Mouse (Mus musculus): Measurements from ENCODE around the gene Sort1. TPM values are rescaled to one million over a fixed set of nuclear protein-coding genes. Genes with fewer than 3 reads are reported as not detected.

Sort1 gene
- polyA plus RNA-seq, 1 experiment: 94.4 TPM

DNA sequence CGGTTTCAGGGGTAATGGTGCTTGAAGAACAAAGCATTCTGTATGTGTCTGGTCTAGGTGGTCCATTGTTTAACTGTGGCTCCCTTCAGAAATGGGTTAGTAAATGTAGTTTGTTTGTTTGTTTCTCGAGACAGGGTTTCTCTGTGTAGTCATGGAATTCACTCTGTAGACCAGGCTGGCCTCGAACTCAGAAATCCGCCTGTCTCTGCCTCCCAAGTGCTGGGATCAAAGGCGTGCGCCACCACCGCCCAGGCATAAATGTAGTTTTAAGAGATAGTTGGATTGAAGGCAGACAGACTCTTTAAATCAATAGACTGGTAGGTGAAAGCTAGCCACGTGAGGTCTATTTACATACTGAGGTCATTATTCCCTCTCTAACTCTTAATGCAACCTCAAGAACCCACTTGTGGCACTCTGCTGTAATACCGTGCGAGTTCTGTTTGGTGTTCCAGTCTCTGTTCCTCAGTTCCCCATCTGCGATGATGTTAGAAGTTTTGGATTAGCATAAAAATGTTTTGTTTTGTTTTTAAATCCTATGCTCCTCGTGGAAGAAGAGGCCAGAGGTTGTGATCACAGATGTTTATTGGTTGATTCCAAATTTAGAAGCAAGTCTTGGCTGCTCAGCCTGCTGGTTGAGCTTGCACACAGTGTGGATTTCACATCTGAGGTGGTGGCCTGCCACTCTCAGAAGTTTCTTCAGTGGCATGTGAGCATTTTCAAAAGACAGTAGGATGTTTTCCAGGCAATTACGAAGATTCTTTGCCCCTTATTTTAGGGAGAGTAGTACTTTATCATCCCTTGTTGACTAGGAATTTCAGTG lies 5.6 kb downstream of the Sort1 start:
- Histone ChIP-seq H3K27ac (ENCODE audit: insufficient read depth, low read length) (no peak overlapping the region), H3K4me3 (replicated peaks; ENCODE audit: insufficient read depth, low read depth, low read length) (no peak overlapping the region), H3K4me1 (ENCODE audit: control insufficient read depth, insufficient read depth, low read length) (peaks cover 18% of the 10 kb centered on the region), H3K27me3 (ENCODE audit: control insufficient read depth, insufficient read depth, low read length) (no peaks in the 10 kb centered on the region)
- 92% methylated on average over 13 of the region's 13 CpGs for WGBS
- no peak for TF ChIP-seq CTCF (IDR thresholded peaks at IDR 0.05; ENCODE audit: borderline replicate concordance, insufficient read depth, low read depth, low read length)
- no peak for TF ChIP-seq POLR2A (IDR thresholded peaks at IDR 0.05; ENCODE audit: borderline replicate concordance, insufficient read depth, low read length)
- DNase-seq: no peak

DNA sequence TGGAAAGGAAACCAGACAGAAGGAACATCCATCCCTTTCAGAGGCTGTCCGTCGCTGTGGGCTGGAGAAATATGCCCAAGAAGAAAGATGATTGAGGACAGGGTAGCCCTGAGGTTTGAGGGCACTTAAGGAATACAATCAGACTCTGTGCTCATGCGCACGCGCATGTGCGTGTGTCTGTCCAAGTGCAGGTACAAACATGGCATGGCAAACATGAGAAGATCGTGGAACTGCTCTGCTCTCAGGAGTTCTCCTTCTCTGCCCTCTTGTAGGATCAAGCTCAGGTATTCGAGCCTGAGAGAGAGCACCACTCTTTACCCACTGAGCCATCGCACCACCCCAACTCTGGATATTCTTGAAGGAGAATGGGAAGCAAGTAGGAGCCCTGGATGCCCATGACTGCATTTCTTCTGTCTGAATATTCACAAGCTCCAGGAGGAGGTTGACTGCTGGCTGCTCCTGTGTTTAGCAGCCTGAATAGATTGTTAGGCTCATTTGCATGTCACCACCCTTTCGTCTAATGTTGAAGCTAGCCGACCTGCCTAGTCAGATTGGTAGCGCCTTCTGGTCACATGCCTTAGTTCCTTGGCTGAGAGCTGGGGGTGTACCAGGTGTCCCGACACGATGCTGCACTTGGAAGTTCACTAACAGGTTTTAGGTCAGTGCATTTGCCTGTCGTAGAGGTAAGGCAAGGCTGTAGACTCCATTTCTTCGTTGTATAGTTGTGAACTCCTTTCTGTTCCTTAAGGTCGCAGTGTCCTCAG lies 7.3 kb downstream of the Sort1 start:
- no peaks in the 10 kb centered on the region for H3K27me3 ChIP-seq (ENCODE audit: control insufficient read depth, insufficient read depth, low read length)
- H3K4me3 ChIP-seq (replicated peaks; ENCODE audit: insufficient read depth, low read depth, low read length): no peak overlapping the region
- H3K27ac ChIP-seq (ENCODE audit: insufficient read depth, low read length): no peak overlapping the region
- 76% methylated on average over 17 of the region's 17 CpGs for WGBS
- peaks cover 28% of the 10 kb centered on the region for H3K4me1 ChIP-seq (ENCODE audit: control insufficient read depth, insufficient read depth, low read length)
- TF ChIP-seq POLR2A (IDR thresholded peaks at IDR 0.05; ENCODE audit: borderline replicate concordance, insufficient read depth, low read length): no peak
- TF ChIP-seq CTCF (IDR thresholded peaks at IDR 0.05; ENCODE audit: borderline replicate concordance, insufficient read depth, low read depth, low read length): no peak
- no peak for DNase-seq

DNA sequence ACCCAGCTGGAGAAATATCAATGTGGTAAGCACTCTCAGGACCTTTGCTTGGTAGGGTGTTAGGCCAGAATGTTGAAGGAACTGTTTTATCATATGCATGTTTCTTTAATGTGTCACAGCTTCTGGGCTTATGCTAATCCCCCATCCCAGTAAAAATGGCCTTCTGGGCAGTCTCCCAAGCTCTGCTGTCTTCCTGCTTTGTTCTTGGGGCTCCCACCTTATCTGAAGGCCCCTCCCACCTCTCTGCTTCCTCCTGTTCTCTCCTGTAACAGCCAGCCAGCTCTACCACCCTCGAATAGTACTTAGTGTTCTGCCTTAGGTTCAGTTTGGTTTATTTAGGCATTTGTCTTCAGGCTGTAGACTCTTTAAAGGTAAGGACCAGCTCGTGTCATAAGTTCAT lies 10.5 kb downstream of the Sort1 start:
- no peak for DNase-seq
- Histone ChIP-seq H3K27ac (ENCODE audit: insufficient read depth, low read length) (no peak overlapping the region), H3K4me3 (replicated peaks; ENCODE audit: insufficient read depth, low read depth, low read length) (no peak overlapping the region), H3K27me3 (ENCODE audit: control insufficient read depth, insufficient read depth, low read length) (no peaks in the 10 kb centered on the region), H3K4me1 (ENCODE audit: control insufficient read depth, insufficient read depth, low read length) (peaks cover 23% of the 10 kb centered on the region)
- WGBS: 59% methylated on average over 2 of the region's 2 CpGs
- no peak for TF ChIP-seq CTCF (IDR thresholded peaks at IDR 0.05; ENCODE audit: borderline replicate concordance, insufficient read depth, low read depth, low read length)
- no peak for TF ChIP-seq POLR2A (IDR thresholded peaks at IDR 0.05; ENCODE audit: borderline replicate concordance, insufficient read depth, low read length)

DNA sequence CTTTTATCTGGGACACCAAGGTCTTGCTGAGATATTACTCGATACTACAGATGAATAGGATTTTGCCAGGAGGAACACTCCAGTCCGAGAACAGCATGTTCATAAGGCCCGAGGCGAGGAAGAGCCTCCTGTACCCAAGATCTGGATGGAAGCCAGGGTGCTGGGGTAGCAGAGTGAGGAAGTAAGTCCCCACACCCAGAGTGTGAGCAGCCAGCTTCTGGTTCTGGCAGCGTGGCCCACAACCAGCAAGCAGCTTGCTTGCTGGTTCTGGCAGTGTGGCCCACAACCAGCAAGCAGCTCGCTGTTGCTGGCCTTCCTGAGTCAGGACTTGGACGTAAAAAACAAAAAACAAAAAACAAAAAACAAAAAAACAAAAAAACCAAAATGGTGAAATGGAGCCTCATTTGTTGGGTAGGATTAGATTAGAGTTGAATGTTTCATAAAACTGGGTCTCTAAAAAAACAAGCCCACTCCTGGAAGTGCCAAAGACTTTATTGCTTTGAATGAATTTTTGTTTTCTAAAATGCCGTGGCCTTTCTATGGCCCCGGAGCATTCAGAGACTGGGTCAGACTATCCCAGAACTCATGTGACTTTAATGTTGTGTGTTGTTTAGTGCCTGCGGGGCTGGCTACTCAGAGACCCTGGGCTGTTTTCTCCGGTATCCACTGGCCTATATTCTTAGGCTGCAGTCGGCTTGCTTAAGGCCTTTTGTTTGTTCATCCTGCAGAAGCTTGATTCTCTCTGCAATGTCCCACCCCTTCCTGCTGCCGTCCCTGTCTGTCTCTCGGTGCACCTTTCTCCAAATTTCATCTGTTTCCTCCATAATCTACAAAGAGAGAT lies 11.7 kb downstream of the Sort1 start:
- H3K4me1 ChIP-seq (ENCODE audit: control insufficient read depth, insufficient read depth, low read length): peaks cover 26% of the 10 kb centered on the region
- peak overlapping the region; percentile 75; the same call in 1 of the 2 replicates for H3K27ac ChIP-seq (ENCODE audit: insufficient read depth, low read length)
- H3K4me3 ChIP-seq (replicated peaks; ENCODE audit: insufficient read depth, low read depth, low read length): no peak overlapping the region
- DNase-seq: peak; percentile 62 to 72
- 34% methylated on average over 14 of the region's 14 CpGs for WGBS
- TF ChIP-seq CTCF (IDR thresholded peaks at IDR 0.05; ENCODE audit: borderline replicate concordance, insufficient read depth, low read depth, low read length): no peak
- no peaks in the 10 kb centered on the region for H3K27me3 ChIP-seq (ENCODE audit: control insufficient read depth, insufficient read depth, low read length)

DNA sequence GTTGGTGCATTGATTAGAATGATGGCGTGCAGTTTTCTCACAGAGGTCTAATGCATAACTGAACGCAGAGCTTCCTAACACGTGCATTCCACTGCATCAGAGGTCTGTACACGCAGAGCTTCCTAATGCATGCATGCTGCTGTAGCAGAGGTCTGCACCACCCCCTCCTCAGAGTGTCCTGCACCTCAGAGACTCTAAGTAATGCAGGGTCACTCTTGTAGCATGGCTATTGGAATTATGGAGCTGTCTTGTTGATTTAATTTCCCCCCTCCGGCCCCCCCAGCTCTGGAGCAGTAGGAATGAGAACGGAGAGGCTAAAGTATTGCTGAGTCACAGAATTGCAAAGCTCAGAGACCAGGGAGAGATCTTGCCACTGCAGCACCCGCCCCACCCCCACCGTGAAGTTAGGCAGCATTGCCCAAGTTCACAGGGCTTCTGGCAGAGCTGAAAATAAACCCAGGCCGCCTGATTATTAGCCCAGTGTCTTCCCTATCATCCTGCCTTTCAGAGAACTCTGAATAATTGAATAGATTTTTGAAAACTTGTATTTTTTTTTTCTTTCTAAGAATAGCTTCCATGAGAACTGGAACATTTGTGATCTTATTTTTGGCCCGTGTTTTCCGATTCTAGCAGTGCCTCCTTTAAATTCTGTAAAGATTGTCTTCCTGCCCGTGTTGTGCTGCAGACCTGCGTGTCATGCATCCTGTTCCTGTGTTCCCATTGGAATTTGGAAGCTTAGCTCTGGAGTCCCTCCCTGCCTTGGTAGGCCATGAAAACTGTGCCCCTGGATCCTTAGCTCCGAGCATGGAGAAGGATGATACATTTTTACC lies 12.6 kb downstream of the Sort1 start:
- no peaks in the 10 kb centered on the region for H3K27me3 ChIP-seq (ENCODE audit: control insufficient read depth, insufficient read depth, low read length)
- peak; percentile 39 to 48 for DNase-seq
- no peak overlapping the region for H3K4me3 ChIP-seq (replicated peaks; ENCODE audit: insufficient read depth, low read depth, low read length)
- H3K27ac ChIP-seq (ENCODE audit: insufficient read depth, low read length): peak overlapping the region; percentile 75; the same call in 1 of the 2 replicates
- TF ChIP-seq CTCF (IDR thresholded peaks at IDR 0.05; ENCODE audit: borderline replicate concordance, insufficient read depth, low read depth, low read length) (no peak), POLR2A (IDR thresholded peaks at IDR 0.05; ENCODE audit: borderline replicate concordance, insufficient read depth, low read length) (no peak)
- WGBS: 30% methylated on average over 14 of the region's 14 CpGs
- peaks cover 28% of the 10 kb centered on the region for H3K4me1 ChIP-seq (ENCODE audit: control insufficient read depth, insufficient read depth, low read length)

DNA sequence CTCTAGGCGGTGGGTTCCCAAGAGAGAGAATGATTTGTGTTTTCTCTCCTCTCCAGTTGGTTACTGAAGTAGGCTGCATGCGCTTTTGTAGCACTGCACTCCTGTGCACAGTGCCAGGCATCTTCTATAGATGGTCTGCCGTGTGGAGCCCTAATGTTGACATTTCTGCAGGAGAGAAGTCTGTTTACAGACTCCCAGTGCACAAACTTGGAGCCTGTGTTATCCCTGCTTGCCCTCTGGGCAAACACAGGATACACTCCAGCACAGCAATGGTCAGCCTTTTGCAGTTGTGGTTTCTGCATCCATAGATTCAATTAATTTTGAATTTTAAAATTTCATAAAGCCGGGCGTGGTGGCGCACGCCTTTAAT lies 13.2 kb downstream of the Sort1 start:
- no peak overlapping the region for H3K4me3 ChIP-seq (replicated peaks; ENCODE audit: insufficient read depth, low read depth, low read length)
- WGBS: 80% methylated on average over 7 of the region's 7 CpGs
- DNase-seq: peak in 1 of 2 experiments; percentile 28

More for the DNA sequence above, 13.2 kb downstream of the Sort1 start:
- H3K4me1 ChIP-seq (ENCODE audit: control insufficient read depth, insufficient read depth, low read length): peaks cover 26% of the 10 kb centered on the region
- H3K27ac ChIP-seq (ENCODE audit: insufficient read depth, low read length): peak overlapping the region; percentile 44; the same call in 1 of the 2 replicates
- TF ChIP-seq CTCF (IDR thresholded peaks at IDR 0.05; ENCODE audit: borderline replicate concordance, insufficient read depth, low read depth, low read length) (no peak), POLR2A (IDR thresholded peaks at IDR 0.05; ENCODE audit: borderline replicate concordance, insufficient read depth, low read length) (no peak)
- no peaks in the 10 kb centered on the region for H3K27me3 ChIP-seq (ENCODE audit: control insufficient read depth, insufficient read depth, low read length)

Data from cerebellum, adult 2 months (tissue).